Mouse (Mus musculus): Measurements from ENCODE around the gene Cnnm4. TPM values are rescaled to one million over a fixed set of nuclear protein-coding genes. Genes with fewer than 3 reads are reported as not detected.

The Cnnm4 gene
- polyA plus RNA-seq, 1 experiment: not detected

DNA sequence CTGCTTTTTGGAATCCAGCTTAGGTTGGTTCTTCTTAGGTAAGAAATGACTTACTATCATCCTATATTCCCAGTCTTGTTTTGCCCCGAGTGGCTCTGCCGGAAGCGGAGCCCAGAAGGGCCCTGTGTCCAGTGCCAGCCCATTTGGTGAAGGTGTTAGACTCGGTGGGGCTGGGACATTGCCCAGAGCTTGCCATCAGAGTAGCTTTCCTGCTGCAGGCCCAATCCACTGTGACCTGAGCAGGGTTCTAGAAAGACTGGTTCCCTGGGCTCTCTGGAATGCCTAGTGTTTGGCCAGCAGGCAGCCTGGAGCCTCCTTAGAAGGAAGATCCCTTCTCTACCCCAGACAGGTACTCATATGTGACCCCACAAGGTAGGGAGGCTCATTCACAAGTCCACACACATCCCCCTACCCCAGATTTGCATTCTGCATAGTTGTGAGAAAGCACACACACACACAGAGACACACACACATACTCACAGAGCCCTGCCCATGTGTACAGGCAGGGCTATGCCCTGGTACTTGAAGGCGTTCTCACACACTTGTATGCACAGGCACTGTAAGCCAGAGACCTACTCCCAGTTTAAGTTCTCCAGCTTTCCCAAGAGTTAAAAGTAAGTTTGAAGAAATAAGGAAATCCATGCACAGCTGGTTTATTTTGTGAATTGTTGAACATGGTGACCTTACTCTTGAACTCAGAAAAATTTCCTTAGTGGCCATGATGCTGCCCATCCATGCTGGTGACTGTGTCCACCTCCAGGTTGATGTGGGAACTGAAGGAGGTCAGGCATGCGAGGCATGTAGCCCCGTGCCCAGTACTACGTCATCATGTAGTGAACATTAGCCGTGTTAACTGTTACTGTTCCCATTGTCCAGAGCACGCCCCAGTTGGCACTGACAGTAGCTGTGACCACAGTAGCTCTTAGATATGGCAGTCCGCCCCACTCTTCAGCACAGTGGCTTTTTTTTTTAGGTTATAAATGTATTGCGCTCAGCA lies 8.8 kb downstream of the Cnnm4 start:
- Histone ChIP-seq H3K4me1 (ENCODE audit: control insufficient read depth, insufficient read depth, low read length) (peaks cover 21% of the 10 kb centered on the region), H3K27ac (ENCODE audit: insufficient read depth, low read depth, low read length) (no peak overlapping the region), H3K4me3 (ENCODE audit: insufficient read depth, low read depth, low read length) (no peak overlapping the region)
- TF ChIP-seq POLR2A (IDR thresholded peaks at IDR 0.05; ENCODE audit: insufficient read depth, low read depth, low read length): no peak
- TF ChIP-seq CTCF (IDR thresholded peaks at IDR 0.05; ENCODE audit: insufficient read depth, low read depth, low read length): no peak
- 84% methylated on average over 12 of the region's 12 CpGs for WGBS

DNA sequence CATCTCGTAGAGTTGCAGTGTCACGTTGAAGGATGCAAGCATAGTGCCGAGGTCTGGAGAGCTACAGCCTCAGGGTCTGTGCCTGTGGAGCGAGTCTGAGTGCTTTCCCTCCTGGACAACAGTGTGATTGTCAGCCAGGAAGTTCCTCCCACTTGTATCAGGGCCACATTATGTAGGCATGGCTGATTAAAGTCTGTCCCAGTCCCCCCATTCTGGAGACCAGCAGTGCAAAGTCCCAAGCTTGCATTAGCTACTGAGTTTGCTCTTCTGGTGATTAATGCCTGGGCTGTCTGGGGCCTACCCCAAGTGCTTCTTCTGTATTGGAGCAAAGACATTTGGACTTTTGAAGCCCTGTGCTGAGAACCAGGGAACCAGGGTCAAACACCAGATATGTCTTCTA lies 12.4 kb downstream of the Cnnm4 start:
- H3K4me1 ChIP-seq (ENCODE audit: control insufficient read depth, insufficient read depth, low read length): peaks cover 3% of the 10 kb centered on the region; the same call in 1 of the 2 replicates
- TF ChIP-seq CTCF (IDR thresholded peaks at IDR 0.05; ENCODE audit: insufficient read depth, low read depth, low read length) (no peak), POLR2A (IDR thresholded peaks at IDR 0.05; ENCODE audit: insufficient read depth, low read depth, low read length) (no peak)
- no peak overlapping the region for H3K4me3 ChIP-seq (ENCODE audit: insufficient read depth, low read depth, low read length)
- 74% methylated on average over 4 of the region's 4 CpGs for WGBS
- no peak overlapping the region for H3K27ac ChIP-seq (ENCODE audit: insufficient read depth, low read depth, low read length)

DNA sequence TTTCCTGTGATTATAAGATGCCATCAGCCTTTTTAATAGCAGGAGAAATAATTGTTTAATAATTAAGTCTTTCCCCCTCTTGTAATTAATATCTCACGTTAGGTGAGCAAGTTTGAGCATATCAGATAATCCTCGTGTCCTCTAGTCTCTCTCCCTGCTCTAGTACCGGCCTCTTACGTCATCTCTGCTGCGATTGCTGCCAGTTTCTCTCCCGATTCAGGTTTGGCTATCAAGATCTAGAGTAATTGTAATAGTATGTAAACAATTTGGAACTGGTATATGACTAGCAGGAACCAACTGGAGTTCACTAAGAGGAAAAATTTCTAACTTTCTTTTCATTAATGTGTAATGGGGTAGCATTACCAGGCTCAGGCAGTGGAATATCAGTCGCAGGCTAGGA lies 13.7 kb downstream of the Cnnm4 start:
- Histone ChIP-seq H3K27ac (ENCODE audit: insufficient read depth, low read depth, low read length) (no peak overlapping the region), H3K4me1 (ENCODE audit: control insufficient read depth, insufficient read depth, low read length) (peaks cover 3% of the 10 kb centered on the region; the same call in 1 of the 2 replicates), H3K4me3 (ENCODE audit: insufficient read depth, low read depth, low read length) (no peak overlapping the region)
- TF ChIP-seq POLR2A (IDR thresholded peaks at IDR 0.05; ENCODE audit: insufficient read depth, low read depth, low read length) (no peak), CTCF (IDR thresholded peaks at IDR 0.05; ENCODE audit: insufficient read depth, low read depth, low read length) (no peak)
- 75% methylated on average over 7 of the region's 7 CpGs for WGBS

DNA sequence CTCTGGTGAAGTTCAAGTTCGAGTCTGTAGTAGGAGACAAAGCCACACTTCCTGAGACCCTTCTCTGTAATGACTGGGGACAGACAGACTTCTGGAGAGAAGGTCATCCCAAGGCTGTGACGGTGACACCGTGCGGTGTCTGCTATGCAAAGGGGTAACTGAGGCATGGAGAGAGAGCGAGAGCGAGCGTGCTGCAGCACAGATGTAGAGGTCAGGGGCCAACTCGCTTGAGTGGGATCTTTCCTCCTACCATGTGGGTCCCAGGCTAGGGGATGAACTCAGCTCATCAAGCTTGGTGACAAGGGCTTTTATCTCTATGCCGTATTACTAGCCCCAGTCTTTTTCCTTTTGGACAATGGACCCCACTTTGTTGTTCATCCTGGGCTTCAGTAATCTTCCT lies 15.7 kb downstream of the Cnnm4 start:
- no peak for TF ChIP-seq CTCF (IDR thresholded peaks at IDR 0.05; ENCODE audit: insufficient read depth, low read depth, low read length)
- TF ChIP-seq POLR2A (IDR thresholded peaks at IDR 0.05; ENCODE audit: insufficient read depth, low read depth, low read length): no peak
- Histone ChIP-seq H3K4me3 (ENCODE audit: insufficient read depth, low read depth, low read length) (no peak overlapping the region), H3K27ac (ENCODE audit: insufficient read depth, low read depth, low read length) (no peak overlapping the region), H3K4me1 (ENCODE audit: control insufficient read depth, insufficient read depth, low read length) (peaks cover 5% of the 10 kb centered on the region)
- WGBS: 92% methylated on average over 9 of the region's 9 CpGs

DNA sequence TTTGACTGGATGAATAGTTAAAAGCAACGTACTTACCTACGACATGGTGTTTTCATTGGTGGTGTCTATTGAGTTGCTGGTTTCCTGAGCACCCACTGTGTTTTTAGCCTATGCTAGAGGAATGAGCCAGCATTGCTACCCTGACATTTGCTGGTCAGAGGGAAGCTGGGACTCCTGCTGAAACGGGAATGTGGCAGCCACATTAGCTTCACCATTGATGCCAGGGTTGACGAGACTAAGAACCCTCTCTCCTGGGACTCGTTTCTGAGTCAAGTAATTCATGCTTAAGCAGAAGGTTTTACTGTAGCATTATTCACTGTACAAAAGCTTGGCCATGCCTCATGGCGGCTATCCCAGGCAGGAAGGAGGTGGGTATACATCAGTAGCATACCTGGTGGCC lies 18.2 kb downstream of the Cnnm4 start:
- no peak overlapping the region for H3K4me3 ChIP-seq (ENCODE audit: insufficient read depth, low read depth, low read length)
- H3K27ac ChIP-seq (ENCODE audit: insufficient read depth, low read depth, low read length): no peak overlapping the region
- H3K4me1 ChIP-seq (ENCODE audit: control insufficient read depth, insufficient read depth, low read length): peaks cover 7% of the 10 kb centered on the region
- TF ChIP-seq POLR2A (IDR thresholded peaks at IDR 0.05; ENCODE audit: insufficient read depth, low read depth, low read length) (no peak), CTCF (IDR thresholded peaks at IDR 0.05; ENCODE audit: insufficient read depth, low read depth, low read length) (no peak)
- WGBS: 71% methylated on average over 6 of the region's 6 CpGs

DNA sequence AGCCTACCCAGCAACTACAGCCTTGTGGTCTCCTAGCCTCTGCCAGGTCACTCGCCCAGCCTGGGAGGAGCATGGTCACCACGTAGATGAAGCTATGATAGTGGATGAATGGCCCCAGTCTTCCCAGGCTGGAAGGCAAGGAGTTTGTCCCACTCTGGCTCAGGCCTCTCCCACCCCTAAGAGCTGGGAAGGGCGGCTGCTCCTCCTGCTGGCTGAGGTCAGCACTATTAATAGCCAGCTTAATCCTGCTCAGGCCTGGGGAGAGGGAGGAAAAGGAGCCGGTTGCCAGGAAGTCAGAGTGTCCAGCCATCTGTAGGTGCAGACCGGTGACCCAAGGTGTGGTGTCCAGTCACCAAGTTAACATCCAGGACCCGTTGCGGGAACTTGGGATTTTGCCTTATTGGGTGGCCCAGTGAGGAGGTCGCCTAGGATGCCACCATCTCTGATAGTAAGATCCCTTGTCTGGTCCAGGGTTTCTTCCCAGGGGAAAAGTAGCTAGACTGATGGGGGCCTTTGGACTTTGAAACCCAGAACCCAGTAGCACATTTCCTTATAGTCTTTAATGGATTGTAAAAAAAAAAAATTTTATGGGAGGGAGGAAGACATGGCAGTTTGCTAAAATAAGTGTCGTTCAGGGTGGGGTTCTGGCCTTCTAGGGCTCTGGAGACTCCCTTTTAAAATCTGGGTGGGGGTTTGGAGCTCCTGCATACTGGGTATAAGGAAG lies 21.2 kb downstream of the Cnnm4 start:
- no peak for TF ChIP-seq POLR2A (IDR thresholded peaks at IDR 0.05; ENCODE audit: insufficient read depth, low read depth, low read length)
- 61% methylated on average over 9 of the region's 9 CpGs for WGBS
- Histone ChIP-seq H3K4me1 (ENCODE audit: control insufficient read depth, insufficient read depth, low read length) (peaks cover 7% of the 10 kb centered on the region), H3K27ac (ENCODE audit: insufficient read depth, low read depth, low read length) (no peak overlapping the region), H3K4me3 (ENCODE audit: insufficient read depth, low read depth, low read length) (no peak overlapping the region)

DNA sequence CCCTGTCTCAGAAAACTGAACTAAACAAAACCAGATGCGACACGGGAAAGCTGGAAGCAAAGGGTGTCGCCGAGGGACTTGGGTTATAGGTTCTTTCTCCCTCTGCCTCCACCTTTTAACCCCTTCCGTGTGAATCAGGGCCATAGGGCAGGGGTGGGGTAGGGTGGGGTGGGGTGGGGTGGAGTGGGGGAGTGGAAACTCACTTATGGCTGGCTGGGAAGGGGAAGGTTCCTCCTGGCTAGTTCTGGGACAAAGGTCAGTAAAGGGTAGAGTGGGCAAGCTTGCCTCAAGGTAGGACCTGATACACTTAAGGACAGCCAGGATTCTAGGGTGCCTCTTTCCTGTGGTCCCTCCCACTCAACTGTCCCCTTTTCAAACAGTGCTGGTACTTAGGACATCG lies 21.9 kb downstream of the Cnnm4 start:
- H3K4me3 ChIP-seq (ENCODE audit: insufficient read depth, low read depth, low read length): no peak overlapping the region
- no peak for TF ChIP-seq CTCF (IDR thresholded peaks at IDR 0.05; ENCODE audit: insufficient read depth, low read depth, low read length)
- no peak for TF ChIP-seq POLR2A (IDR thresholded peaks at IDR 0.05; ENCODE audit: insufficient read depth, low read depth, low read length)
- peaks cover 7% of the 10 kb centered on the region for H3K4me1 ChIP-seq (ENCODE audit: control insufficient read depth, insufficient read depth, low read length)
- H3K27ac ChIP-seq (ENCODE audit: insufficient read depth, low read depth, low read length): no peak overlapping the region
- 88% methylated on average over 6 of the region's 6 CpGs for WGBS

DNA sequence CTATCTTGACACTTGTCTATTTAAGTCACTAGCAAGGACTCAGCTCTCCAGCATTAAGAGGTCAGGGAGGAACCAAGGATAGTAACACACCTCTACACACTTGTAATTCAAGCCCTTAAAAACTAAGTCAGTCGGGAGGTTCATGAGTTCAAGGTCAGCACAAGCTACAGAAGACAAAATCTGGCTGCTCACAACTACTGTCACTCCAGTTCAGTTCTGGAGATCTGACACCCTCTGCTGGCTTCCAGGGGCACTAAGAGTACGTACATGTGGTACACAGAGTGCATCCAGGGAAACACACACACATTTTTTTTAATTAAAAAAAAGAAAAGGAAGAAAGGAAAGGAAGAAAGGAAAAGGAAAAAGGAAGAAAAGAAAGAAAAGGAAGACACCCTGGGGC lies 25.3 kb downstream of the Cnnm4 start:
- WGBS: 61% methylated on average over 2 of the region's 2 CpGs

DNA sequence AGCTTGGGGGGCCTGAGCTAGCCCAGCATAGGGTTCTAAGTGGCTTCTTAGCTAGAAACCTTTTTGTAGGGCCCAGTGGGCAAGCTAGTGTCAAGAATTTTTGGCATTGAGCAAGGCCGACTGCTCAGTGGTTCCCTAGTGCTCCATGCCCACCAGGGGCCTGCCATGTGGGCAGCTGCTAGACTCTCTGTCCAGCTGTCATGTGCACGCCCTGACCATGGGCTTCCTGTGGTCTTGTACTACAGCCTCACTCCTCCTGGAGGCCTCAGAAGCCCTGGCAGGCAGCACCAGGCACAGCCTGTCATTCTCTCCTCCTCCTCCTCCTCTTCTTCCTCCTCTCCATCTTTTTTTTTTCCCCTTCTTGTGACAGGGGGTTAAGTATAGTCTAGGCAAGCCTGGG lies 25.9 kb downstream of the Cnnm4 start:
- WGBS: 72% methylated on average over 2 of the region's 2 CpGs
- H3K4me1 ChIP-seq (ENCODE audit: control insufficient read depth, insufficient read depth, low read length): peaks cover 4% of the 10 kb centered on the region
- no peak overlapping the region for H3K4me3 ChIP-seq (ENCODE audit: insufficient read depth, low read depth, low read length)
- H3K27ac ChIP-seq (ENCODE audit: insufficient read depth, low read depth, low read length): no peak overlapping the region
- TF ChIP-seq CTCF (IDR thresholded peaks at IDR 0.05; ENCODE audit: insufficient read depth, low read depth, low read length) (no peak), POLR2A (IDR thresholded peaks at IDR 0.05; ENCODE audit: insufficient read depth, low read depth, low read length) (no peak)

More for the DNA sequence above, 25.3 kb downstream of the Cnnm4 start:
- Histone ChIP-seq H3K27ac (ENCODE audit: insufficient read depth, low read depth, low read length) (no peak overlapping the region), H3K4me1 (ENCODE audit: control insufficient read depth, insufficient read depth, low read length) (peaks cover 7% of the 10 kb centered on the region), H3K4me3 (ENCODE audit: insufficient read depth, low read depth, low read length) (no peak overlapping the region)
- TF ChIP-seq CTCF (IDR thresholded peaks at IDR 0.05; ENCODE audit: insufficient read depth, low read depth, low read length) (no peak), POLR2A (IDR thresholded peaks at IDR 0.05; ENCODE audit: insufficient read depth, low read depth, low read length) (no peak)

Data from olfactory bulb, adult 2 months (tissue).